Comparison of ENCODE assay signal across 24 mouse cellular contexts in genomic region chr4:106453108-106453507, GRCm38 (mm10). TPM values are rescaled to one million over a fixed set of nuclear protein-coding genes. Genes with fewer than 3 reads are reported as not detected.
DNase-seq lines count a peak whose midpoint lies in the region; ATAC-seq and TF ChIP-seq lines count a peak whose summit lies in the region.
"Had no signal": no experiment of that assay in that cellular context is flagged by ENCODE, and none has a peak within 500 bp of the region (broad histone marks: within the 10 kb centered on the region; RNA-seq: fewer than 3 reads in every experiment).

No protein-coding gene starts in this region.

- H3K36me3 ChIP-seq in heart, embryonic 10.5 days, result no peaks in the 10 kb centered on the region
- H3K36me3 ChIP-seq in liver, embryonic 12.5 days, result peaks cover 34% of the 10 kb centered on the region
- peaks cover 22% of the 10 kb centered on the region for H3K36me3 ChIP-seq in liver, embryonic 13.5 days
- H3K36me3 ChIP-seq in liver, postnatal 0 days (replicated peaks; ENCODE audit: insufficient read depth, low read length), result peaks cover 7% of the 10 kb centered on the region
- H3K36me3 ChIP-seq: embryonic facial prominence, embryonic 10.5 days; embryonic facial prominence, embryonic 12.5 days; G1E had no signal

- no peak for TF ChIP-seq EP300 in liver, postnatal 0 days (IDR thresholded peaks at IDR 0.05; ENCODE audit: low read depth)

- no peak for DNase-seq in heart, embryonic 10.5 days (ENCODE audit: low spot score)
- no peak for DNase-seq in heart, postnatal 36 days
- DNase-seq in liver, result no peak
- DNase-seq in liver, embryonic 13.5 days, result no peak
- DNase-seq in liver, postnatal 0 days, result peak; percentile 42
- DNase-seq in gastrocnemius, postnatal 36 days, result no peak
- DNase-seq: adrenal gland, adult 8-10 months; adrenal gland, postnatal 14 days; adrenal gland, postnatal 36 days; B cell, adult 2 months; cerebellum, adult 11-12 months; cerebellum, adult 9-10 months had no signal

- no peak for TF ChIP-seq CTCF in liver, postnatal 0 days (IDR thresholded peaks at IDR 0.05; ENCODE audit: low read depth)

- intact Hi-C loops in heart, postnatal 36 days (cut with DNase I), result no loop called here
- intact Hi-C loops in gastrocnemius, postnatal 36 days (cut with DNase I), result no loop called here

- H3K9me3 ChIP-seq in heart, embryonic 10.5 days, result no peaks in the 10 kb centered on the region
- no peaks in the 10 kb centered on the region for H3K9me3 ChIP-seq in liver, embryonic 12.5 days (replicated peaks)
- no peaks in the 10 kb centered on the region for H3K9me3 ChIP-seq in liver, embryonic 13.5 days (replicated peaks)
- no peaks in the 10 kb centered on the region for H3K9me3 ChIP-seq in liver, postnatal 0 days (ENCODE audit: low read length)
- H3K9me3 ChIP-seq: embryonic facial prominence, embryonic 10.5 days; embryonic facial prominence, embryonic 12.5 days; forebrain, embryonic 13.5 days; G1E had no signal

- ATAC-seq in liver, embryonic 12.5 days, result peak; percentile 17; the same call in 1 of the 2 replicates
- peak; percentile 26; the same call in 1 of the 2 replicates for ATAC-seq in liver, embryonic 13.5 days (ENCODE audit: low read depth)
- ATAC-seq in liver, postnatal 0 days, result peak; percentile 80
- ATAC-seq: activated CD4-positive, CD25-positive, alpha-beta regulatory T cell, adult 4 months; CD4-positive, CD25-positive, alpha-beta regulatory T cell, adult 4 months; forebrain, embryonic 13.5 days; Patski had no signal

- H3K4me3 ChIP-seq in heart, embryonic 10.5 days, result no peak overlapping the region
- H3K4me3 ChIP-seq in liver, embryonic 12.5 days, result no peak overlapping the region
- no peak overlapping the region for H3K4me3 ChIP-seq in liver, embryonic 13.5 days (replicated peaks)
- H3K4me3 ChIP-seq in liver, postnatal 0 days (ENCODE audit: low read depth, low read length), result no peak overlapping the region
- H3K4me3 ChIP-seq: embryonic facial prominence, embryonic 10.5 days; embryonic facial prominence, embryonic 12.5 days; forebrain, embryonic 13.5 days had no signal

- no peak overlapping the region for H3K4me2 ChIP-seq in liver, embryonic 12.5 days
- H3K4me2 ChIP-seq in liver, embryonic 13.5 days, result no peak overlapping the region
- no peak overlapping the region for H3K4me2 ChIP-seq in liver, postnatal 0 days (ENCODE audit: low read depth, low read length)
- H3K4me2 ChIP-seq: embryonic facial prominence, embryonic 12.5 days; forebrain, embryonic 13.5 days had no signal

- H3K27me3 ChIP-seq in heart, embryonic 10.5 days (ENCODE audit: insufficient read depth, poor library complexity, severe bottlenecking), result 0 out of 2 replicates have a peak, but pooled peaks cover 5% of the 10 kb centered on the region
- no peaks in the 10 kb centered on the region for H3K27me3 ChIP-seq in liver, embryonic 12.5 days (replicated peaks)
- H3K27me3 ChIP-seq in liver, embryonic 13.5 days, result no peaks in the 10 kb centered on the region
- no peaks in the 10 kb centered on the region for H3K27me3 ChIP-seq in liver, postnatal 0 days (ENCODE audit: insufficient read depth, low read length)
- H3K27me3 ChIP-seq: embryonic facial prominence, embryonic 12.5 days; forebrain, embryonic 13.5 days; Patski had no signal

- WGBS in heart, embryonic 10.5 days, result 88% methylated on average over 5 of the region's 5 CpGs
- WGBS in liver, embryonic 12.5 days (ENCODE audit: insufficient replicate concordance), result 64% methylated on average over 5 of the region's 5 CpGs
- 61% methylated on average over 5 of the region's 5 CpGs for WGBS in liver, embryonic 13.5 days (ENCODE audit: insufficient replicate concordance)
- 62% methylated on average over 5 of the region's 5 CpGs for WGBS in liver, postnatal 0 days (ENCODE audit: insufficient replicate concordance)

- peaks cover 29% of the 10 kb centered on the region for H3K4me1 ChIP-seq in heart, embryonic 10.5 days
- H3K4me1 ChIP-seq in liver, embryonic 12.5 days, result peaks cover 18% of the 10 kb centered on the region
- peaks cover 25% of the 10 kb centered on the region for H3K4me1 ChIP-seq in liver, embryonic 13.5 days (replicated peaks)
- H3K4me1 ChIP-seq in liver, postnatal 0 days (ENCODE audit: insufficient read depth), result peaks cover 2% of the 10 kb centered on the region; the same call in 1 of the 2 replicates
- H3K4me1 ChIP-seq: embryonic facial prominence, embryonic 12.5 days; forebrain, embryonic 13.5 days had no signal

- 0 out of 2 replicates have a peak overlapping the region, but pooled peaks have one; percentile 42 for H3K27ac ChIP-seq in heart, embryonic 10.5 days
- no peak overlapping the region for H3K27ac ChIP-seq in liver, embryonic 12.5 days
- no peak overlapping the region for H3K27ac ChIP-seq in liver, embryonic 13.5 days
- H3K27ac ChIP-seq in liver, postnatal 0 days (ENCODE audit: low read depth), result 0 out of 2 replicates have a peak overlapping the region, but pooled peaks have one; percentile 44
- H3K27ac ChIP-seq: embryonic facial prominence, embryonic 10.5 days; embryonic facial prominence, embryonic 12.5 days; forebrain, embryonic 13.5 days had no signal

- no peak overlapping the region for H3K9ac ChIP-seq in liver, embryonic 12.5 days
- H3K9ac ChIP-seq in liver, embryonic 13.5 days, result no peak overlapping the region
- no peak overlapping the region for H3K9ac ChIP-seq in liver, postnatal 0 days (replicated peaks)
- H3K9ac ChIP-seq: embryonic facial prominence, embryonic 12.5 days; forebrain, embryonic 13.5 days had no signal

RNA-seq across cellular contexts. Expression of gene Pcsk9, which starts 11.0 kb away (rescaled TPM):
- polyA plus RNA-seq in heart, embryonic 10.5 days (2016; fragmentation: Nextera tagmentation; extraction: Ambion mirVana), result 1.4 and 12.6 TPM in 2 replicates
- total RNA-seq in heart, postnatal 36 days (2021), result not detected
- 83.2 and 88.0 TPM in 2 replicates for polyA plus RNA-seq in liver, embryonic 12.5 days (2016; fragmentation: Nextera tagmentation; extraction: Ambion mirVana)
- polyA plus RNA-seq in liver, embryonic 13.5 days (2015; fragmentation: Nextera tagmentation; extraction: Ambion mirVana), result 66.9 and 77.0 TPM in 2 replicates
- polyA plus RNA-seq in liver, postnatal 0 days (2015; fragmentation: Nextera tagmentation; extraction: Ambion mirVana), result 9.0 and 9.8 TPM in 2 replicates
- under 1 TPM in 1 of 2 experiments, not detected in 1; 0.08 TPM for total RNA-seq in gastrocnemius, postnatal 36 days (2021)
- total RNA-seq: adrenal gland, adult 18-20 months; CH12.LX; G1E had no signal
- polyA plus RNA-seq: activated CD4-positive, CD25-positive, alpha-beta regulatory T cell, adult 4 months; CD4-positive, CD25-positive, alpha-beta regulatory T cell, adult 4 months; G1E had no signal

RNA-seq across cellular contexts. Expression of gene Bsnd, which starts 39.0 kb away (rescaled TPM):
- 0.05 TPM in 1 of 2 replicates, not detected in the other for polyA plus RNA-seq in heart, embryonic 10.5 days (2016; fragmentation: Nextera tagmentation; extraction: Ambion mirVana)
- not detected for total RNA-seq in heart, postnatal 36 days (2021)
- polyA plus RNA-seq in liver, embryonic 12.5 days (2016; fragmentation: Nextera tagmentation; extraction: Ambion mirVana), result not detected in 2 replicates
- not detected in 2 replicates for polyA plus RNA-seq in liver, embryonic 13.5 days (2015; fragmentation: Nextera tagmentation; extraction: Ambion mirVana)
- not detected in 2 replicates for polyA plus RNA-seq in liver, postnatal 0 days (2015; fragmentation: Nextera tagmentation; extraction: Ambion mirVana)
- total RNA-seq in gastrocnemius, postnatal 36 days (2021), result not detected
- total RNA-seq: adrenal gland, adult 18-20 months; adrenal gland, postnatal 14 days; adrenal gland, postnatal 36 days had no signal
- polyA plus RNA-seq: activated CD4-positive, CD25-positive, alpha-beta regulatory T cell, adult 4 months; CD4-positive, CD25-positive, alpha-beta regulatory T cell, adult 4 months; cortical plate, adult 2 months; embryonic facial prominence, embryonic 10.5 days; embryonic facial prominence, embryonic 12.5 days; forebrain, embryonic 11.5 days; forebrain, embryonic 13.5 days; G1E had no signal

Comparison
In these comparisons a context has a peak if more than half of its experiments do, and no peak if none do; other contexts are left out.
1. H3K27ac ChIP-seq: peak in heart, embryonic 10.5 days (single experiment) and liver, postnatal 0 days (single experiment); none in liver, embryonic 12.5 days (single experiment) and liver, embryonic 13.5 days (single experiment).
2. ATAC-seq: peak in every context shown above with its lines; median percentile 80 in liver, postnatal 0 days; 26 in liver, embryonic 13.5 days; 17 in liver, embryonic 12.5 days.